Mouse (Mus musculus) megakaryocyte, embryonic 14.5 days (primary cell): ENCODE measurements around the gene Sh3gl2. TPM values are rescaled to one million over a fixed set of nuclear protein-coding genes. Genes with fewer than 3 reads are reported as not detected.

ENCODE experiments used
- H3K27me3 ChIP-seq: replicated peaks from 2 replicates; pipeline ENCODE3; 2012; ENCODE audit warnings: inconsistent platforms
- H3K36me3 ChIP-seq: replicated peaks from 2 replicates; pipeline ENCODE3; 2012; ENCODE audit warnings: low read length, inconsistent platforms, mixed read lengths
- H3K4me1 ChIP-seq: 2 replicates; pipeline ENCODE4 v1.6.1; 2012; ENCODE audit warnings: inconsistent platforms
- H3K4me3 ChIP-seq: replicated peaks from 2 replicates; pipeline ENCODE3; 2012; ENCODE audit warnings: moderate library complexity, mild to moderate bottlenecking, inconsistent platforms
- H3K9me3 ChIP-seq: 2 replicates; pipeline ENCODE4 v1.6.1; 2012; ENCODE audit warnings: inconsistent platforms
- FLI1 ChIP-seq: IDR thresholded peaks from 2 replicates; pipeline ENCODE4 v1.6.1; 2012; ENCODE audit warnings: low read length, inconsistent platforms, mixed read lengths
- GATA1 ChIP-seq: IDR thresholded peaks from 3 replicates; pipeline ENCODE4 v1.6.1; 2012; ENCODE audit warnings: mixed read lengths, low read length, inconsistent platforms, borderline replicate concordance
- polyA plus RNA-seq: library from polyadenylated mRNA; stranded (reverse); fragments of >175 nt; gene quantifications from 2 replicates; pipeline ENCODE4 v1.2.3, GENCODE M21; 2012; ENCODE audit warnings: low replicate concordance; ENCODE audit not compliant: insufficient read depth

Sh3gl2 gene
- polyA plus RNA-seq, 1 experiment: not detected

GRCm38 (mm10) chr4:85198431-85198830 is 6.5 kb upstream of the Sh3gl2 start:
- H3K27me3 ChIP-seq: peaks cover 6% of the 10 kb centered on the region
- H3K9me3 ChIP-seq: 0 out of 2 replicates have a peak, but pooled peaks cover 3% of the 10 kb centered on the region
- TF ChIP-seq GATA1 (no peak), FLI1 (no peak)
- H3K4me1 ChIP-seq: no peaks in the 10 kb centered on the region
- H3K36me3 ChIP-seq: no peaks in the 10 kb centered on the region
- peak overlapping the region; percentile 28 for H3K4me3 ChIP-seq

GRCm38 (mm10) chr4:85202582-85202981 is 2.3 kb upstream of the Sh3gl2 start:
- H3K9me3 ChIP-seq: peaks cover 13% of the 10 kb centered on the region; the same call in 1 of the 2 replicates
- peaks cover 38% of the 10 kb centered on the region for H3K27me3 ChIP-seq
- H3K4me1 ChIP-seq: peaks cover 10% of the 10 kb centered on the region
- no peaks in the 10 kb centered on the region for H3K36me3 ChIP-seq
- no peak overlapping the region for H3K4me3 ChIP-seq
- no peak for TF ChIP-seq GATA1
- TF ChIP-seq FLI1: no peak

- no peaks in the 10 kb centered on the region for H3K36me3 ChIP-seq
- TF ChIP-seq FLI1: no peak
- no peak for TF ChIP-seq GATA1
- peaks cover 10% of the 10 kb centered on the region for H3K4me1 ChIP-seq
- H3K27me3 ChIP-seq: peaks cover 41% of the 10 kb centered on the region
- peaks cover 10% of the 10 kb centered on the region; the same call in 1 of the 2 replicates for H3K9me3 ChIP-seq
- peak overlapping the region; percentile 67 for H3K4me3 ChIP-seq
These were observed 798 bp downstream of the Sh3gl2 start for GRCm38 (mm10) chr4:85205636-85206211.

GRCm38 (mm10) chr4:85206675-85207400 is 1.9 kb downstream of the Sh3gl2 start:
- peaks cover 10% of the 10 kb centered on the region for H3K4me1 ChIP-seq
- no peak overlapping the region for H3K4me3 ChIP-seq
- TF ChIP-seq GATA1: no peak
- no peak for TF ChIP-seq FLI1
- no peaks in the 10 kb centered on the region for H3K36me3 ChIP-seq
- peaks cover 41% of the 10 kb centered on the region for H3K27me3 ChIP-seq
- H3K9me3 ChIP-seq: peaks cover 10% of the 10 kb centered on the region; the same call in 1 of the 2 replicates

GRCm38 (mm10) chr4:85207515-85207914 is 2.6 kb downstream of the Sh3gl2 start:
- Histone ChIP-seq H3K4me3 (no peak overlapping the region), H3K27me3 (peaks cover 40% of the 10 kb centered on the region), H3K36me3 (no peaks in the 10 kb centered on the region), H3K9me3 (peaks cover 10% of the 10 kb centered on the region), H3K4me1 (peaks cover 10% of the 10 kb centered on the region)
- TF ChIP-seq GATA1 (no peak), FLI1 (no peak)

GRCm38 (mm10) chr4:85208531-85208930 is 3.6 kb downstream of the Sh3gl2 start:
- no peak overlapping the region for H3K4me3 ChIP-seq
- peaks cover 10% of the 10 kb centered on the region for H3K4me1 ChIP-seq
- peaks cover 35% of the 10 kb centered on the region for H3K27me3 ChIP-seq
- H3K36me3 ChIP-seq: no peaks in the 10 kb centered on the region
- H3K9me3 ChIP-seq: peaks cover 10% of the 10 kb centered on the region
- TF ChIP-seq FLI1: no peak
- no peak for TF ChIP-seq GATA1

- no peaks in the 10 kb centered on the region for H3K36me3 ChIP-seq
- peaks cover 13% of the 10 kb centered on the region for H3K27me3 ChIP-seq
- H3K9me3 ChIP-seq: peaks cover 3% of the 10 kb centered on the region
- TF ChIP-seq GATA1: no peak
- no peak for TF ChIP-seq FLI1
- no peak overlapping the region for H3K4me3 ChIP-seq
- no peaks in the 10 kb centered on the region; the same call in 1 of the 2 replicates for H3K4me1 ChIP-seq
These were observed 6.0 kb downstream of the Sh3gl2 start for GRCm38 (mm10) chr4:85210953-85211352.

- H3K4me1 ChIP-seq: no peaks in the 10 kb centered on the region
- H3K27me3 ChIP-seq: no peaks in the 10 kb centered on the region
- no peaks in the 10 kb centered on the region for H3K36me3 ChIP-seq
- H3K9me3 ChIP-seq: peaks cover 2% of the 10 kb centered on the region
- TF ChIP-seq FLI1 (no peak), GATA1 (no peak)
- no peak overlapping the region for H3K4me3 ChIP-seq
These were observed 12.1 kb downstream of the Sh3gl2 start for GRCm38 (mm10) chr4:85217003-85217402.

- no peaks in the 10 kb centered on the region for H3K4me1 ChIP-seq
- 0 out of 2 replicates have a peak, but pooled peaks cover 2% of the 10 kb centered on the region for H3K9me3 ChIP-seq
- H3K27me3 ChIP-seq: no peaks in the 10 kb centered on the region
- TF ChIP-seq FLI1 (no peak), GATA1 (no peak)
- no peaks in the 10 kb centered on the region for H3K36me3 ChIP-seq
- no peak overlapping the region for H3K4me3 ChIP-seq
These were observed 17.8 kb downstream of the Sh3gl2 start for GRCm38 (mm10) chr4:85222716-85223115.

GRCm38 (mm10) chr4:85226731-85227130 is 21.8 kb downstream of the Sh3gl2 start:
- Histone ChIP-seq H3K27me3 (no peaks in the 10 kb centered on the region), H3K4me1 (no peaks in the 10 kb centered on the region), H3K4me3 (no peak overlapping the region), H3K36me3 (no peaks in the 10 kb centered on the region), H3K9me3 (peaks cover 6% of the 10 kb centered on the region; the same call in 1 of the 2 replicates)
- no peak for TF ChIP-seq GATA1
- TF ChIP-seq FLI1: no peak
